Mouse (Mus musculus): Measurements from ENCODE around the gene Rhbdd3.

GRCm38 (mm10) chr11:5096480-5097020, 2.2 kb upstream of the Rhbdd3 start:
- no peak for TF ChIP-seq CTCF (conservative IDR thresholded peaks at IDR 0.05; ENCODE audit: insufficient read depth, insufficient read length, low read depth, low read length)
- TF ChIP-seq POLR2A (IDR thresholded peaks at IDR 0.05; ENCODE audit: low read depth, low read length) = no peak

All from kidney, adult 2 months (tissue).